Mouse (Mus musculus): ENCODE measurements at regions not wholly inside any gene's neighbourhood (a gene's known extent, or its start where the extent isn't known, plus 50 kb on each side); places are given as distances from the start of the nearest gene placed in this dataset.

GRCm38 (mm10) chr17:68164666-68165065 is 108.9 kb upstream of the L3mbtl4 start:
- WGBS = 62% methylated on average over 2 of the region's 2 CpGs
- no peaks in the 10 kb centered on the region for H3K27me3 ChIP-seq (ENCODE audit: insufficient read depth, low read length)
- H3K4me1 ChIP-seq (replicated peaks; ENCODE audit: insufficient read depth, low read length) = no peaks in the 10 kb centered on the region; the same call in none of the 2 replicates
- H3K36me3 ChIP-seq (ENCODE audit: insufficient read depth, low read length) = no peaks in the 10 kb centered on the region
- no peak for TF ChIP-seq CTCF (IDR thresholded peaks at IDR 0.05; ENCODE audit: low read depth)
- H3K27ac ChIP-seq = no peak overlapping the region
- no peak overlapping the region for H3K4me3 ChIP-seq (replicated peaks; ENCODE audit: low read depth, low read length)
- no peak overlapping the region for H3K9ac ChIP-seq (ENCODE audit: low read depth, low read length)
- DNase-seq (ENCODE audit: low spot score) (no peak), ATAC-seq (replicated peaks; ENCODE audit: low FRiP score, low read depth) (no peak)
- no peaks in the 10 kb centered on the region for H3K9me3 ChIP-seq (replicated peaks; ENCODE audit: low read length)
- H3K4me2 ChIP-seq (ENCODE audit: low read length) = no peak overlapping the region

- WGBS = 41% methylated on average over 15 of the region's 15 CpGs
- Histone ChIP-seq H3K9ac (ENCODE audit: low read depth, low read length) (no peak overlapping the region), H3K4me2 (ENCODE audit: low read length) (no peak overlapping the region), H3K9me3 (replicated peaks; ENCODE audit: low read length) (no peaks in the 10 kb centered on the region), H3K27ac (no peak overlapping the region), H3K27me3 (ENCODE audit: insufficient read depth, low read length) (no peaks in the 10 kb centered on the region), H3K4me3 (replicated peaks; ENCODE audit: low read depth, low read length) (no peak overlapping the region), H3K4me1 (replicated peaks; ENCODE audit: insufficient read depth, low read length) (no peaks in the 10 kb centered on the region; the same call in none of the 2 replicates), H3K36me3 (ENCODE audit: insufficient read depth, low read length) (no peaks in the 10 kb centered on the region)
- ATAC-seq (replicated peaks; ENCODE audit: low FRiP score, low read depth) (no peak), DNase-seq (ENCODE audit: low spot score) (peak; percentile 39)
- TF ChIP-seq CTCF (IDR thresholded peaks at IDR 0.05; ENCODE audit: low read depth) = no peak
Observed at GRCm38 (mm10) chr17:68165171-68165825, 108.3 kb upstream of the L3mbtl4 start.

GRCm38 (mm10) chr17:68166397-68166796 is 107.2 kb upstream of the L3mbtl4 start:
- H3K4me2 ChIP-seq (ENCODE audit: low read length) = no peak overlapping the region
- no peaks in the 10 kb centered on the region for H3K9me3 ChIP-seq (replicated peaks; ENCODE audit: low read length)
- no peaks in the 10 kb centered on the region; the same call in none of the 2 replicates for H3K4me1 ChIP-seq (replicated peaks; ENCODE audit: insufficient read depth, low read length)
- TF ChIP-seq CTCF (IDR thresholded peaks at IDR 0.05; ENCODE audit: low read depth) = peak; percentile 88
- H3K27ac ChIP-seq = no peak overlapping the region
- ATAC-seq (replicated peaks; ENCODE audit: low FRiP score, low read depth) (no peak), DNase-seq (ENCODE audit: low spot score) (peak; percentile 81)
- no peaks in the 10 kb centered on the region for H3K27me3 ChIP-seq (ENCODE audit: insufficient read depth, low read length)
- H3K36me3 ChIP-seq (ENCODE audit: insufficient read depth, low read length) = no peaks in the 10 kb centered on the region
- H3K4me3 ChIP-seq (replicated peaks; ENCODE audit: low read depth, low read length) = no peak overlapping the region
- H3K9ac ChIP-seq (ENCODE audit: low read depth, low read length) = no peak overlapping the region
- 61% methylated on average over 4 of the region's 4 CpGs for WGBS

- 85% methylated on average over 7 of the region's 7 CpGs for WGBS
- TF ChIP-seq CTCF (IDR thresholded peaks at IDR 0.05; ENCODE audit: low read depth) = no peak
Observed at GRCm38 (mm10) chr17:68172838-68173237, 100.8 kb upstream of the L3mbtl4 start.

GRCm38 (mm10) chr17:68176611-68177165 is 96.9 kb upstream of the L3mbtl4 start:
- peak; percentile 80 for DNase-seq (ENCODE audit: low spot score)
- TF ChIP-seq CTCF (IDR thresholded peaks at IDR 0.05; ENCODE audit: low read depth) = peak; percentile 81

More at GRCm38 (mm10) chr17:68172838-68173237, 100.8 kb upstream of the L3mbtl4 start:
- Histone ChIP-seq H3K4me3 (replicated peaks; ENCODE audit: low read depth, low read length) (no peak overlapping the region), H3K4me1 (replicated peaks; ENCODE audit: insufficient read depth, low read length) (no peaks in the 10 kb centered on the region), H3K36me3 (ENCODE audit: insufficient read depth, low read length) (no peaks in the 10 kb centered on the region), H3K27ac (no peak overlapping the region), H3K27me3 (ENCODE audit: insufficient read depth, low read length) (no peaks in the 10 kb centered on the region), H3K4me2 (ENCODE audit: low read length) (no peak overlapping the region), H3K9ac (ENCODE audit: low read depth, low read length) (no peak overlapping the region), H3K9me3 (replicated peaks; ENCODE audit: low read length) (no peaks in the 10 kb centered on the region)
- DNase-seq (ENCODE audit: low spot score) = no peak
- ATAC-seq (replicated peaks; ENCODE audit: low FRiP score, low read depth) = no peak

GRCm38 (mm10) chr17:68177835-68178234 is 95.8 kb upstream of the L3mbtl4 start:
- ATAC-seq (replicated peaks; ENCODE audit: low FRiP score, low read depth) = no peak
- peak; percentile 66 for DNase-seq (ENCODE audit: low spot score)
- 27% methylated on average over 2 of the region's 2 CpGs for WGBS
- H3K36me3 ChIP-seq (ENCODE audit: insufficient read depth, low read length) = no peaks in the 10 kb centered on the region
- H3K27me3 ChIP-seq (ENCODE audit: insufficient read depth, low read length) = no peaks in the 10 kb centered on the region
- H3K9me3 ChIP-seq (replicated peaks; ENCODE audit: low read length) = no peaks in the 10 kb centered on the region
- H3K27ac ChIP-seq = no peak overlapping the region
- TF ChIP-seq CTCF (IDR thresholded peaks at IDR 0.05; ENCODE audit: low read depth) = peak; percentile 74
- no peak overlapping the region for H3K9ac ChIP-seq (ENCODE audit: low read depth, low read length)
- H3K4me3 ChIP-seq (replicated peaks; ENCODE audit: low read depth, low read length) = no peak overlapping the region
- no peaks in the 10 kb centered on the region for H3K4me1 ChIP-seq (replicated peaks; ENCODE audit: insufficient read depth, low read length)
- H3K4me2 ChIP-seq (ENCODE audit: low read length) = no peak overlapping the region

More at GRCm38 (mm10) chr17:68176611-68177165, 96.9 kb upstream of the L3mbtl4 start:
- WGBS = 53% methylated on average over 9 of the region's 9 CpGs
- no peaks in the 10 kb centered on the region for H3K4me1 ChIP-seq (replicated peaks; ENCODE audit: insufficient read depth, low read length)
- no peak overlapping the region for H3K4me3 ChIP-seq (replicated peaks; ENCODE audit: low read depth, low read length)
- no peak overlapping the region for H3K4me2 ChIP-seq (ENCODE audit: low read length)
- ATAC-seq (replicated peaks; ENCODE audit: low FRiP score, low read depth) = no peak
- H3K27ac ChIP-seq = no peak overlapping the region
- H3K36me3 ChIP-seq (ENCODE audit: insufficient read depth, low read length) = no peaks in the 10 kb centered on the region
- no peak overlapping the region for H3K9ac ChIP-seq (ENCODE audit: low read depth, low read length)
- H3K27me3 ChIP-seq (ENCODE audit: insufficient read depth, low read length) = no peaks in the 10 kb centered on the region
- H3K9me3 ChIP-seq (replicated peaks; ENCODE audit: low read length) = no peaks in the 10 kb centered on the region
